Mouse (Mus musculus) CH12.LX (cell line): ENCODE data around the gene Tfec.

Experiments used
- CHD2 ChIP-seq: IDR thresholded peaks from 2 replicates; pipeline ENCODE4 v1.6.1; 2011; ENCODE audit warnings: low read length, improper control_type of control experiment
- CTCF ChIP-seq, 2 experiments: IDR thresholded peaks in 1 of 2; conservative IDR thresholded peaks in 1 of 2; 2 replicates each; pipeline ENCODE4 v1.5.1; 2011 to 2012; ENCODE audit warnings: low read depth in 2 of 2, low read length in 2 of 2, improper control_type of control experiment in 1 of 2, inconsistent platforms in 1 of 2, mild to moderate bottlenecking in 1 of 2, moderate library complexity in 1 of 2
- EP300 ChIP-seq: IDR thresholded peaks from 2 replicates; pipeline ENCODE4 v1.6.1; 2011; ENCODE audit warnings: low read length, improper control_type of control experiment
- HCFC1 ChIP-seq: IDR thresholded peaks from 2 replicates; pipeline ENCODE4 v1.6.1; 2012; ENCODE audit warnings: low read depth, mild to moderate bottlenecking, inconsistent platforms, low read length, improper control_type of control experiment
- MAZ ChIP-seq: IDR thresholded peaks from 2 replicates; pipeline ENCODE4 v1.6.1; 2012; ENCODE audit warnings: low read depth, mild to moderate bottlenecking, inconsistent platforms, low read length, improper control_type of control experiment, moderate library complexity
- MEF2A ChIP-seq: IDR thresholded peaks from 2 replicates; pipeline ENCODE4 v1.6.1; 2014; ENCODE audit warnings: low read depth, mild to moderate bottlenecking, inconsistent platforms, low read length, improper control_type of control experiment, borderline replicate concordance
- POLR2A ChIP-seq: IDR thresholded peaks from 2 replicates; pipeline ENCODE4 v1.6.1; 2011; ENCODE audit warnings: low read depth, mild to moderate bottlenecking, improper control_type of control experiment, low read length
- SMC3 ChIP-seq: IDR thresholded peaks from 2 replicates; pipeline ENCODE4 v1.6.1; 2011; ENCODE audit warnings: low read depth, low read length, improper control_type of control experiment
- TBP ChIP-seq: conservative IDR thresholded peaks from 2 replicates; pipeline ENCODE4 v1.6.1; 2011; ENCODE audit warnings: low read depth, low read length, improper control_type of control experiment
- ZKSCAN1 ChIP-seq: IDR thresholded peaks from 2 replicates; pipeline ENCODE4 v1.6.1; 2012; ENCODE audit warnings: low read depth, inconsistent platforms, low read length, improper control_type of control experiment, borderline replicate concordance
- ZNF384 ChIP-seq: IDR thresholded peaks from 2 replicates; pipeline ENCODE4 v1.6.1; 2012; ENCODE audit warnings: low read depth, low read length, improper control_type of control experiment, inconsistent platforms

DNA sequence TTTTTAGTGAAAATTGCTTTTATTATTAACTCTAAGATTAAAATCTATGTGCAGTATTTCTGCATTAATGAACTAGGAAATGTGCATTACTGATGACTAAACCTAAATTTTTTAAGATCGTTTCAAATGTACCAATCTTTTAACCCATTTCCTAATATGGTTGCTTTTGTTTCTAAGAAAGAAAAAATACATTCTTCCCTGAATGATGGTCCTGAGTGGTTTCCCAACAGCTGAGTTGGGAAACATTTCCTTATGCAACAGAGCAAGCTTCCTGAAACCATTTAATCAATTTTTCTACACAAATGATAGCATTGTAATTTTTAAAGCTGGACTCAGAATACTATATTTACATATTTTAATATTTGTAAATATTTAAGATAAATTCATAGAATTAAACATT, 62.6 kb downstream of the Tfec start:
- TF ChIP-seq POLR2A (no peak), CTCF (conservative IDR thresholded peaks at IDR 0.05 in 1 of 2, IDR thresholded peaks at IDR 0.05 in 1 of 2; ENCODE audit: low read depth in 2 of 2, low read length in 2 of 2) (no peak), EP300 (no peak), MAZ (no peak), SMC3 (no peak), MEF2A (no peak), HCFC1 (no peak), ZKSCAN1 (no peak), CHD2 (no peak), ZNF384 (no peak), TBP (no peak)
